Mouse (Mus musculus) liver, embryonic 13.5 days (tissue): Measurements from ENCODE around the gene Mtcl1. TPM values are rescaled to one million over a fixed set of nuclear protein-coding genes. Genes with fewer than 3 reads are reported as not detected.
"Not testable (repeated sequence)": the region's sequence is repeated elsewhere in the genome, so short reads cannot be mapped to it uniquely, and the experiment has no call there.

Experiments used
- ATAC-seq: fragments of 200-750 bp; cut with Nextera tagmentation; 2 replicates; pipeline ENCODE4 v1.8.0; 2017; ENCODE audit warnings: low read depth, mild to moderate bottlenecking, moderate number of reproducible peaks, moderate library complexity
- DNase-seq: peaks from one replicate; pipeline ENCODE4 v3.0.0; 2022
- H3K27ac ChIP-seq: fragments of 300-500 bp; sonication (generic); 2 replicates; pipeline ENCODE4 v1.5.1; 2015; ENCODE audit warnings: moderate library complexity, mild to moderate bottlenecking, inconsistent platforms
- H3K27me3 ChIP-seq: fragments of 300-500 bp; sonication (generic); 2 replicates; pipeline ENCODE4 v1.6.1; 2015; ENCODE audit warnings: mild to moderate bottlenecking, inconsistent platforms
- H3K36me3 ChIP-seq: fragments of 300-500 bp; sonication (generic); 2 replicates; pipeline ENCODE4 v1.6.1; 2015; ENCODE audit warnings: mild to moderate bottlenecking, inconsistent platforms
- H3K4me1 ChIP-seq: fragments of 300-500 bp; sonication (generic); replicated peaks from 2 replicates; pipeline ENCODE4 v1.6.1; 2015; ENCODE audit warnings: inconsistent platforms
- H3K4me2 ChIP-seq: fragments of 300-500 bp; sonication (generic); 2 replicates; pipeline ENCODE4 v1.6.1; 2015; ENCODE audit warnings: inconsistent platforms, mild to moderate bottlenecking, moderate library complexity
- H3K4me3 ChIP-seq: fragments of 300-500 bp; sonication (generic); replicated peaks from 2 replicates; pipeline ENCODE4 v1.5.1; 2015; ENCODE audit warnings: mild to moderate bottlenecking, inconsistent platforms
- H3K9ac ChIP-seq: fragments of 300-500 bp; sonication (generic); 2 replicates; pipeline ENCODE4 v1.6.1; 2015; ENCODE audit warnings: mild to moderate bottlenecking, inconsistent platforms
- H3K9me3 ChIP-seq: fragments of 300-500 bp; sonication (generic); replicated peaks from 2 replicates; pipeline ENCODE4 v1.6.1; 2016; ENCODE audit warnings: inconsistent platforms
- WGBS: fragments of 180-500 bp; shearing (Covaris S2); methylation state at CpG from one replicate; pipeline ENCODE4 v1.1.7; 2015; ENCODE audit not compliant: insufficient replicate concordance; 5-methylcytosine and 5-hydroxymethylcytosine counted together
- polyA plus RNA-seq: library from polyadenylated mRNA; unstranded; fragments of >200 nt; fragmentation: Nextera tagmentation; extraction: Ambion mirVana; gene quantifications from 2 replicates; pipeline ENCODE4 v1.2.1, GENCODE M21; 2015

Gene Mtcl1
- polyA plus RNA-seq, 1 experiment from 2014 or later, result 0.12 TPM

GRCm38 (mm10) chr17:66447007-66447312, 2.6 kb downstream of the Mtcl1 start:
- WGBS, result 46% methylated on average over 7 of the region's 7 CpGs
- H3K9ac ChIP-seq, result no peak overlapping the region

GRCm38 (mm10) chr17:66446196-66447006, 3.1 kb downstream of the Mtcl1 start:
- no peak overlapping the region for H3K9ac ChIP-seq
- no peak overlapping the region for H3K4me3 ChIP-seq

More at GRCm38 (mm10) chr17:66447007-66447312, 2.6 kb downstream of the Mtcl1 start:
- Histone ChIP-seq H3K27me3 (peaks cover 71% of the 10 kb centered on the region), H3K4me1 (peaks cover 12% of the 10 kb centered on the region), H3K4me3 (no peak overlapping the region), H3K27ac (no peak overlapping the region), H3K36me3 (no peaks in the 10 kb centered on the region), H3K9me3 (no peaks in the 10 kb centered on the region), H3K4me2 (no peak overlapping the region)
- ATAC-seq (no peak), DNase-seq (no peak)

GRCm38 (mm10) chr17:66444059-66444700, 5.4 kb downstream of the Mtcl1 start:
- H3K9me3 ChIP-seq, result no peaks in the 10 kb centered on the region
- no peak overlapping the region for H3K27ac ChIP-seq
- peaks cover 10% of the 10 kb centered on the region for H3K4me1 ChIP-seq
- no peak for ATAC-seq
- H3K27me3 ChIP-seq, result peaks cover 43% of the 10 kb centered on the region
- H3K4me2 ChIP-seq, result no peak overlapping the region
- H3K36me3 ChIP-seq, result no peaks in the 10 kb centered on the region
- H3K9ac ChIP-seq, result no peak overlapping the region
- H3K4me3 ChIP-seq, result no peak overlapping the region
- no peak for DNase-seq
- WGBS, result 58% methylated on average over 9 of the region's 9 CpGs

More at GRCm38 (mm10) chr17:66446196-66447006, 3.1 kb downstream of the Mtcl1 start:
- Histone ChIP-seq H3K4me2 (no peak overlapping the region), H3K27ac (no peak overlapping the region), H3K36me3 (no peaks in the 10 kb centered on the region), H3K4me1 (peaks cover 12% of the 10 kb centered on the region), H3K27me3 (peaks cover 66% of the 10 kb centered on the region), H3K9me3 (no peaks in the 10 kb centered on the region)
- 55% methylated on average over 7 of the region's 7 CpGs for WGBS
- ATAC-seq (no peak), DNase-seq (no peak)

- DNase-seq (no peak), ATAC-seq (no peak)
- no peaks in the 10 kb centered on the region for H3K4me1 ChIP-seq
- H3K9me3 ChIP-seq, result no peaks in the 10 kb centered on the region
- H3K9ac ChIP-seq, result no peak overlapping the region
- no peak overlapping the region for H3K4me2 ChIP-seq
- H3K36me3 ChIP-seq, result no peaks in the 10 kb centered on the region
- no peak overlapping the region for H3K27ac ChIP-seq
- peaks cover 10% of the 10 kb centered on the region; the same call in 1 of the 2 replicates for H3K27me3 ChIP-seq
- no peak overlapping the region for H3K4me3 ChIP-seq
- WGBS, result 71% methylated on average over 8 of the region's 8 CpGs
Measured at GRCm38 (mm10) chr17:66439888-66440287, 9.7 kb downstream of the Mtcl1 start.

GRCm38 (mm10) chr17:66439051-66439753, 10.3 kb downstream of the Mtcl1 start:
- H3K27me3 ChIP-seq, result peaks cover 7% of the 10 kb centered on the region; the same call in 1 of the 2 replicates
- no peaks in the 10 kb centered on the region for H3K9me3 ChIP-seq
- DNase-seq, result no peak
- H3K9ac ChIP-seq, result no peak overlapping the region
- no peak overlapping the region for H3K4me3 ChIP-seq
- no peaks in the 10 kb centered on the region for H3K4me1 ChIP-seq
- H3K4me2 ChIP-seq, result no peak overlapping the region
- H3K36me3 ChIP-seq, result no peaks in the 10 kb centered on the region
- no peak overlapping the region for H3K27ac ChIP-seq
- no peak for ATAC-seq
- WGBS, result 39% methylated on average over 11 of the region's 11 CpGs

GRCm38 (mm10) chr17:66438137-66438536, 11.4 kb downstream of the Mtcl1 start:
- Histone ChIP-seq H3K9ac (no peak overlapping the region), H3K9me3 (no peaks in the 10 kb centered on the region), H3K27ac (no peak overlapping the region), H3K4me2 (no peak overlapping the region), H3K4me1 (no peaks in the 10 kb centered on the region), H3K27me3 (0 out of 2 replicates have a peak, but pooled peaks cover 3% of the 10 kb centered on the region), H3K36me3 (no peaks in the 10 kb centered on the region), H3K4me3 (no peak overlapping the region)
- DNase-seq (no peak), ATAC-seq (no peak)
- 70% methylated on average over 12 of the region's 12 CpGs for WGBS

- no peaks in the 10 kb centered on the region for H3K4me1 ChIP-seq
- 68% methylated on average over 8 of the region's 8 CpGs for WGBS
- H3K4me2 ChIP-seq, result no peak overlapping the region
- no peak for DNase-seq
- ATAC-seq, result no peak
- no peak overlapping the region for H3K27ac ChIP-seq
- no peak overlapping the region for H3K4me3 ChIP-seq
- no peaks in the 10 kb centered on the region for H3K36me3 ChIP-seq
- H3K9me3 ChIP-seq, result no peaks in the 10 kb centered on the region
- H3K27me3 ChIP-seq, result no peaks in the 10 kb centered on the region
- no peak overlapping the region for H3K9ac ChIP-seq
Measured at GRCm38 (mm10) chr17:66436811-66437210, 12.7 kb downstream of the Mtcl1 start.

GRCm38 (mm10) chr17:66435982-66436381, 13.6 kb downstream of the Mtcl1 start:
- H3K27me3 ChIP-seq, result no peaks in the 10 kb centered on the region
- H3K4me2 ChIP-seq, result no peak overlapping the region
- H3K4me1 ChIP-seq, result no peaks in the 10 kb centered on the region
- DNase-seq (no peak), ATAC-seq (no peak)
- no peak overlapping the region for H3K27ac ChIP-seq
- H3K4me3 ChIP-seq, result no peak overlapping the region
- H3K9ac ChIP-seq, result no peak overlapping the region
- no peaks in the 10 kb centered on the region for H3K9me3 ChIP-seq
- WGBS, result 85% methylated on average over 15 of the region's 15 CpGs
- no peaks in the 10 kb centered on the region for H3K36me3 ChIP-seq

- Histone ChIP-seq H3K9ac (no peak overlapping the region), H3K4me3 (no peak overlapping the region), H3K36me3 (no peaks in the 10 kb centered on the region), H3K27me3 (no peaks in the 10 kb centered on the region), H3K4me1 (no peaks in the 10 kb centered on the region), H3K27ac (no peak overlapping the region), H3K4me2 (no peak overlapping the region), H3K9me3 (no peaks in the 10 kb centered on the region)
- DNase-seq, result no peak
- no peak for ATAC-seq
- 83% methylated on average over 14 of the region's 14 CpGs for WGBS
Measured at GRCm38 (mm10) chr17:66435007-66435406, 14.5 kb downstream of the Mtcl1 start.

- no peak for ATAC-seq
- no peaks in the 10 kb centered on the region for H3K9me3 ChIP-seq
Measured at GRCm38 (mm10) chr17:66434566-66434965, 15.0 kb downstream of the Mtcl1 start.

GRCm38 (mm10) chr17:66424601-66425000, 24.9 kb downstream of the Mtcl1 start:
- ATAC-seq, H3K9me3 ChIP-seq, H3K27me3 ChIP-seq, H3K4me1 ChIP-seq, H3K27ac ChIP-seq, H3K4me2 ChIP-seq, H3K4me3 ChIP-seq, H3K9ac ChIP-seq, H3K36me3 ChIP-seq, DNase-seq: not testable (repeated sequence)
- WGBS, result 79% methylated on average over 4 of the region's 4 CpGs

More at GRCm38 (mm10) chr17:66434566-66434965, 15.0 kb downstream of the Mtcl1 start:
- Histone ChIP-seq H3K4me2 (no peak overlapping the region), H3K36me3 (no peaks in the 10 kb centered on the region), H3K9ac (no peak overlapping the region), H3K4me3 (no peak overlapping the region), H3K27ac (no peak overlapping the region), H3K27me3 (no peaks in the 10 kb centered on the region), H3K4me1 (no peaks in the 10 kb centered on the region)
- no peak for DNase-seq
- WGBS, result 83% methylated on average over 7 of the region's 7 CpGs
